Mouse (Mus musculus) kidney, postnatal 36 days (tissue): ENCODE data around the gene Pdss2.
"Not testable (repeated sequence)": the region's sequence is repeated elsewhere in the genome, so short reads cannot be mapped to it uniquely, and the experiment has no call there.

Experiments used
- DNase-seq, 2 experiments: peaks; one replicate each; pipeline ENCODE4 v3.0.0; 2021 to 2022; ENCODE audit warnings: mixed read lengths in 2 of 2

The Pdss2 gene

GRCm38 (mm10) chr10:43378279-43378678 is 157.0 kb downstream of the Pdss2 start:
- peak; percentile 63 to 81 for DNase-seq

- peak; percentile 75 to 82 for DNase-seq
Measured at GRCm38 (mm10) chr10:43378732-43379644, 157.7 kb downstream of the Pdss2 start.

GRCm38 (mm10) chr10:43382660-43383059 is 161.4 kb downstream of the Pdss2 start:
- DNase-seq, result no peak

GRCm38 (mm10) chr10:43384623-43385022 is 163.3 kb downstream of the Pdss2 start:
- DNase-seq, result no peak

GRCm38 (mm10) chr10:43392921-43393320 is 171.6 kb downstream of the Pdss2 start:
- no peak for DNase-seq

GRCm38 (mm10) chr10:43393818-43394217 is 172.5 kb downstream of the Pdss2 start:
- DNase-seq, result no peak

- DNase-seq, result no peak
Measured at GRCm38 (mm10) chr10:43395824-43396223, 174.5 kb downstream of the Pdss2 start.

- no peak for DNase-seq
Measured at GRCm38 (mm10) chr10:43399596-43400316, 178.5 kb downstream of the Pdss2 start.

GRCm38 (mm10) chr10:43406107-43406506 is 184.8 kb downstream of the Pdss2 start:
- no peak for DNase-seq

GRCm38 (mm10) chr10:43406885-43407284 is 185.6 kb downstream of the Pdss2 start:
- no peak for DNase-seq

- no peak for DNase-seq
Measured at GRCm38 (mm10) chr10:43409506-43410230, 188.4 kb downstream of the Pdss2 start.

- not testable (repeated sequence) for DNase-seq
Measured at GRCm38 (mm10) chr10:43411164-43411563, 189.9 kb downstream of the Pdss2 start.

GRCm38 (mm10) chr10:43417346-43417745 is 196.1 kb downstream of the Pdss2 start:
- no peak for DNase-seq

- no peak for DNase-seq
Measured at GRCm38 (mm10) chr10:43420660-43421413, 199.6 kb downstream of the Pdss2 start.

- DNase-seq, result no peak
Measured at GRCm38 (mm10) chr10:43422061-43422770, 200.9 kb downstream of the Pdss2 start.

GRCm38 (mm10) chr10:43424545-43424944 is 203.3 kb downstream of the Pdss2 start:
- peak in 1 of 2 experiments; percentile 14 for DNase-seq

GRCm38 (mm10) chr10:43430606-43431005 is 209.3 kb downstream of the Pdss2 start:
- peak in 1 of 2 experiments; percentile 61 for DNase-seq

- DNase-seq, result peak; percentile 18 to 25
Measured at GRCm38 (mm10) chr10:43434326-43434725, 213.0 kb downstream of the Pdss2 start.

GRCm38 (mm10) chr10:43435757-43436156 is 214.5 kb downstream of the Pdss2 start:
- DNase-seq, result peak in 1 of 2 experiments; percentile 12

GRCm38 (mm10) chr10:43439492-43439941 is 218.2 kb downstream of the Pdss2 start:
- DNase-seq, result no peak

GRCm38 (mm10) chr10:43440050-43440449 is 218.8 kb downstream of the Pdss2 start:
- DNase-seq, result peak; percentile 68 to 75
